In the genomic region with DNA sequence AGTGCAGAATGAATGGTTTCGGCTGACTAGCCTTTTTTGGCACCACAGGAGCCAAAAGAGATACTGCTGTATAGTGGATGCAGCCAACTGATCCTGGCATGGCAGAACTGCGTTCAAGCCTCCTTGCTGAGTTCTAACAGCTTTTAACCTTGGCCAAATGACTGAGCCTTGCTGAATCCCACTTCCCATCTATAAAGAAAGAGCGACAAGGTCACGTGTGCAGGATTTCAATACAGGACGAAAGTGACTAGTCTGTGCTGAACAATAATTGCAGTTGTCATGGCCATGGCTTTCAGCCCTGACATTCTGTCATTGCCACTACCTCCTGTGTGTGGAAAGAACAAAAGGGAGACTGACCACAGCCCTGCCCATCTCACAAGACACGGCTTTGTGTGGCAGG, we compare ENCODE assay signal across 25 mouse cellular contexts.
A peak's percentile ranks its signal among the peaks of the same experiment; 100 is the strongest.
DNase-seq lines count a peak whose midpoint lies in the region; TF ChIP-seq lines count a peak whose summit lies in the region.
"Had no signal": no experiment of that assay in that cellular context is flagged by ENCODE, and none has a peak within 500 bp of the region (broad histone marks: within the 10 kb centered on the region; RNA-seq: fewer than 3 reads in every experiment).

No protein-coding gene starts in this region.

- peak; percentile 69 for DNase-seq in adrenal gland, adult 8-10 months
- no peak for DNase-seq in adrenal gland, adult 18-20 months (ENCODE audit: low spot score in 2 of 2)
- DNase-seq in gastrocnemius, adult 2 months = peak; percentile 9
- no peak for DNase-seq in gastrocnemius, postnatal 4 days (ENCODE audit: low spot score in 2 of 2)
- DNase-seq in Muller cell, postnatal 12 days (ENCODE audit: inconsistent ontology term) = peak; percentile 43
- DNase-seq in adrenal gland, postnatal 36 days = peak; percentile 50 to 69
- DNase-seq in kidney, postnatal 36 days = no peak
- DNase-seq: cerebellum, adult 8-10 months; cerebellum, postnatal 25 days; heart, postnatal 36 days; kidney, adult 2 months; liver; lung, adult 2 months; lung, postnatal 10 days; thymus, postnatal 4 days had no signal

- no peak overlapping the region for H3K4me3 ChIP-seq in gastrocnemius, adult 2 months
- H3K4me3 ChIP-seq: embryonic facial prominence, embryonic 10.5 days; embryonic facial prominence, embryonic 15.5 days; heart, embryonic 10.5 days; heart, embryonic 15.5 days; hindbrain, embryonic 12.5 days; intestine, embryonic 15.5 days had no signal

- no peak overlapping the region for H3K27ac ChIP-seq in gastrocnemius, adult 2 months
- H3K27ac ChIP-seq: embryonic facial prominence, embryonic 10.5 days; embryonic facial prominence, embryonic 15.5 days; heart, embryonic 10.5 days; heart, embryonic 15.5 days; hindbrain, embryonic 12.5 days; hindbrain, postnatal 0 days; intestine, embryonic 15.5 days; kidney, postnatal 0 days; liver, embryonic 14.5 days; macrophage had no signal

- TF ChIP-seq CTCF in gastrocnemius, adult 2 months (IDR thresholded peaks at IDR 0.05) = no peak

- intact Hi-C loops in gastrocnemius, adult 2 months (cut with DNase I) = no loop called here

Comparison
In these comparisons a context has a peak if more than half of its experiments do, and no peak if none do; other contexts are left out.
1. DNase-seq: peak in adrenal gland, adult 8-10 months (single experiment), gastrocnemius, adult 2 months (single experiment), Muller cell, postnatal 12 days (single experiment) and adrenal gland, postnatal 36 days (2 of 2); none in adrenal gland, adult 18-20 months (0 of 2), gastrocnemius, postnatal 4 days (0 of 2) and kidney, postnatal 36 days (0 of 2).